Mouse (Mus musculus) liver, postnatal 0 days (tissue): Measurements from ENCODE around the gene Gdf15. TPM values are rescaled to one million over a fixed set of nuclear protein-coding genes. Genes with fewer than 3 reads are reported as not detected.

Source experiments
- ATAC-seq: fragments of 200-750 bp; cut with Nextera tagmentation; 2 replicates; pipeline ENCODE4 v1.8.0; 2017; ENCODE audit warnings: mild to moderate bottlenecking, moderate library complexity
- DNase-seq: peaks from one replicate; pipeline ENCODE4 v3.0.0-alpha.2; 2016
- H3K27ac ChIP-seq: fragments of 300-500 bp; sonication (generic); 2 replicates; pipeline ENCODE4 v1.5.1; 2014; ENCODE audit warnings: antibody characterized with exemption, moderate library complexity, mild to moderate bottlenecking, low read depth
- H3K27me3 ChIP-seq: fragments of 300-500 bp; sonication (generic); 2 replicates; pipeline ENCODE4 v1.6.1; 2014; ENCODE audit warnings: low read length, control low read depth, mixed read lengths; ENCODE audit not compliant: insufficient read depth
- H3K36me3 ChIP-seq: fragments of 300-500 bp; sonication (generic); replicated peaks from 2 replicates; pipeline ENCODE4 v1.6.1; 2014; ENCODE audit warnings: mild to moderate bottlenecking, control low read depth, low read length, moderate library complexity, mixed read lengths; ENCODE audit not compliant: insufficient read depth
- H3K4me1 ChIP-seq: fragments of 300-500 bp; sonication (generic); 2 replicates; pipeline ENCODE4 v1.6.1; 2014; ENCODE audit warnings: antibody characterized with exemption, mild to moderate bottlenecking, control low read depth; ENCODE audit not compliant: insufficient read depth
- H3K4me2 ChIP-seq: fragments of 300-500 bp; sonication (generic); 2 replicates; pipeline ENCODE4 v1.6.1; 2014; ENCODE audit warnings: low read depth, mild to moderate bottlenecking, low read length, moderate library complexity, mixed read lengths
- H3K4me3 ChIP-seq: fragments of 300-500 bp; sonication (generic); 2 replicates; pipeline ENCODE4 v1.5.1; 2014; ENCODE audit warnings: low read depth, low read length
- H3K9ac ChIP-seq: fragments of 300-500 bp; sonication (generic); replicated peaks from 2 replicates; pipeline ENCODE4 v1.6.1; 2014; ENCODE audit warnings: mild to moderate bottlenecking, moderate library complexity
- H3K9me3 ChIP-seq: fragments of 300-500 bp; sonication (generic); 2 replicates; pipeline ENCODE4 v1.6.1; 2016; ENCODE audit warnings: mild to moderate bottlenecking, control low read depth, low read length, mixed read lengths
- CTCF ChIP-seq: sonication (generic); IDR thresholded peaks from 2 replicates; pipeline ENCODE4 v1.5.1; 2016; ENCODE audit warnings: antibody characterized with exemption, low read depth
- EP300 ChIP-seq: IDR thresholded peaks from 2 replicates; pipeline ENCODE4 v1.6.1; 2016; ENCODE audit warnings: antibody characterized with exemption, low read depth, mild to moderate bottlenecking
- WGBS: fragments of 180-500 bp; shearing (Covaris S2); extraction: QIAGEN DNeasy Blood & Tissue Kit; methylation state at CpG from one replicate; pipeline ENCODE4 v1.1.7; 2014; ENCODE audit not compliant: insufficient replicate concordance; 5-methylcytosine and 5-hydroxymethylcytosine counted together
- polyA plus RNA-seq: library from polyadenylated mRNA; unstranded; fragments of >200 nt; fragmentation: Nextera tagmentation; extraction: Ambion mirVana; gene quantifications from 2 replicates; pipeline ENCODE4 v1.2.1, GENCODE M21; 2015

Gdf15 gene
- polyA plus RNA-seq, 1 experiment from 2014 or later = 2.1 TPM

- no peak overlapping the region for H3K9ac ChIP-seq
- DNase-seq (no peak), ATAC-seq (no peak)
- peaks cover 6% of the 10 kb centered on the region for H3K4me1 ChIP-seq
- H3K36me3 ChIP-seq = no peaks in the 10 kb centered on the region
- no peak overlapping the region for H3K4me3 ChIP-seq
- no peak overlapping the region for H3K27ac ChIP-seq
- TF ChIP-seq CTCF = no peak
- TF ChIP-seq EP300 = no peak
- no peaks in the 10 kb centered on the region for H3K27me3 ChIP-seq
- H3K4me2 ChIP-seq = no peak overlapping the region
- WGBS = 59% methylated on average over 5 of the region's 5 CpGs
- H3K9me3 ChIP-seq = no peaks in the 10 kb centered on the region
Measured at GRCm38 (mm10) chr8:70667071-70667470, 34.8 kb upstream of the Gdf15 start.

- ATAC-seq (peak; percentile 82), DNase-seq (no peak)
- TF ChIP-seq EP300 = no peak
- no peak for TF ChIP-seq CTCF
- no peak overlapping the region for H3K27ac ChIP-seq
- no peaks in the 10 kb centered on the region for H3K9me3 ChIP-seq
- H3K9ac ChIP-seq = no peak overlapping the region
- H3K4me3 ChIP-seq = no peak overlapping the region
- no peaks in the 10 kb centered on the region for H3K27me3 ChIP-seq
- H3K4me2 ChIP-seq = no peak overlapping the region
- WGBS = 65% methylated on average over 2 of the region's 2 CpGs
- H3K36me3 ChIP-seq = no peaks in the 10 kb centered on the region
- peaks cover 6% of the 10 kb centered on the region for H3K4me1 ChIP-seq
Measured at GRCm38 (mm10) chr8:70665599-70665998, 33.3 kb upstream of the Gdf15 start.

- Histone ChIP-seq H3K36me3 (no peaks in the 10 kb centered on the region), H3K27me3 (no peaks in the 10 kb centered on the region), H3K27ac (no peak overlapping the region), H3K4me1 (peaks cover 15% of the 10 kb centered on the region), H3K4me2 (no peak overlapping the region), H3K9me3 (no peaks in the 10 kb centered on the region), H3K4me3 (no peak overlapping the region), H3K9ac (no peak overlapping the region)
- no peak for DNase-seq
- 63% methylated on average over 3 of the region's 3 CpGs for WGBS
- no peak for TF ChIP-seq CTCF
- no peak for TF ChIP-seq EP300
- no peak for ATAC-seq
Measured at GRCm38 (mm10) chr8:70664631-70665030, 32.4 kb upstream of the Gdf15 start.

GRCm38 (mm10) chr8:70663691-70664090, 31.4 kb upstream of the Gdf15 start:
- Histone ChIP-seq H3K4me1 (peaks cover 18% of the 10 kb centered on the region), H3K9ac (no peak overlapping the region), H3K27me3 (no peaks in the 10 kb centered on the region), H3K4me2 (no peak overlapping the region), H3K4me3 (no peak overlapping the region), H3K27ac (no peak overlapping the region), H3K36me3 (no peaks in the 10 kb centered on the region), H3K9me3 (no peaks in the 10 kb centered on the region)
- DNase-seq = no peak
- no peak for TF ChIP-seq CTCF
- TF ChIP-seq EP300 = no peak
- WGBS = 66% methylated on average over 4 of the region's 4 CpGs
- ATAC-seq = no peak

- Histone ChIP-seq H3K4me1 (peaks cover 25% of the 10 kb centered on the region), H3K27me3 (no peaks in the 10 kb centered on the region), H3K27ac (peak within 1 kb of the TSS; percentile 93), H3K4me2 (peak within 1 kb of the TSS; percentile 91), H3K9ac (peak within 1 kb of the TSS; percentile 73), H3K36me3 (peaks cover 8% of the 10 kb centered on the region), H3K4me3 (peak within 1 kb of the TSS; percentile 78), H3K9me3 (no peaks in the 10 kb centered on the region)
- TF ChIP-seq CTCF (no peak), EP300 (no peak)
- peak; percentile 72 for DNase-seq
- peak; percentile 44 for ATAC-seq
- 3% methylated on average over 14 of the region's 14 CpGs for WGBS
Measured at GRCm38 (mm10) chr8:70660273-70660725, 28.0 kb upstream of the Gdf15 start, which contains the start of gene Pgpep1. Pgpep1 (minus strand) TSS chr8:70660388.

GRCm38 (mm10) chr8:70659604-70660272, 27.5 kb upstream of the Gdf15 start:
- Histone ChIP-seq H3K27ac (peak overlapping the region; percentile 93), H3K36me3 (peaks cover 12% of the 10 kb centered on the region), H3K4me1 (peaks cover 24% of the 10 kb centered on the region), H3K4me3 (peak overlapping the region; percentile 78), H3K4me2 (peak overlapping the region; percentile 91), H3K9me3 (no peaks in the 10 kb centered on the region), H3K9ac (peak overlapping the region; percentile 73), H3K27me3 (no peaks in the 10 kb centered on the region)
- DNase-seq (peak; percentile 95), ATAC-seq (peak; percentile 89)
- 3% methylated on average over 36 of the region's 44 CpGs for WGBS
- no peak; the same call in 1 of the 2 replicates for TF ChIP-seq EP300
- no peak for TF ChIP-seq CTCF
